Mouse (Mus musculus) embryonic facial prominence, embryonic 12.5 days (tissue): ENCODE data around the gene Ctxn2. TPM values are rescaled to one million over a fixed set of nuclear protein-coding genes. Genes with fewer than 3 reads are reported as not detected.

Experiments
- polyA plus RNA-seq: library from polyadenylated mRNA; unstranded; fragments of >200 nt; fragmentation: Nextera tagmentation; extraction: Ambion mirVana; gene quantifications from 2 replicates; pipeline ENCODE4 v1.2.1, GENCODE M21; 2016

The Ctxn2 gene
- polyA plus RNA-seq, 1 experiment from 2014 or later = not detected

Other genes starting within 250 kb of the Ctxn2 start
- gene Slc24a5, start 68.6 kb upstream of the Ctxn2 start, polyA plus RNA-seq = 5.0 and 6.3 TPM in 2 replicates
- gene Myef2, start 13.0 kb upstream of the Ctxn2 start, polyA plus RNA-seq = 139 and 150 TPM in 2 replicates
- 0.04 TPM in 1 of 2 replicates, not detected in the other for gene Slc12a1, start 15.8 kb downstream of the Ctxn2 start, polyA plus RNA-seq
- gene Dut, start 110.5 kb downstream of the Ctxn2 start, polyA plus RNA-seq = 160 and 167 TPM in 2 replicates